In the genomic region with DNA sequence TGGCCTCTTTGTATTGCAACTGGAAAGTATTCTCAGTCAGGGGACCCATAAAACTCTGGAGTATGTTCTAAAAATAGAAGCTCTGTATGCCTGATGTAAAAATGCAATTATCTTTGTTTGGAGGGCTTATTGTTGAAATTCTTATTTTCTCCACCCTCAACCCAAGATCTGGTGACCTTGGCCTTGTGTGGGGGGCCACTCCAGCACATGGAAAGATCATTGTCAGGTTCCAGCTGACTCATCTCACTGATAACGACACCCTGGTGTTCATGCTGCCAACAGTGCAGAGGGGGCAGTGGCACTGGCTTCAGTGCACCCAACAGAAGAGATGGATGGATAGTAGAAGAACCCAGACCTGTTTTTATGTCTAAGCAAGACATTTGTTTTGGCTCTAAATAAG, we compare ENCODE assay signal across 18 mouse cellular contexts.
A peak's percentile ranks its signal among the peaks of the same experiment; 100 is the strongest.
DNase-seq lines count a peak whose midpoint lies in the region; ATAC-seq lines count a peak whose summit lies in the region.
"Had no signal": no experiment of that assay in that cellular context is flagged by ENCODE, and none has a peak within 500 bp of the region (broad histone marks: within the 10 kb centered on the region; RNA-seq: fewer than 3 reads in every experiment).

No protein-coding gene starts in this region.

- no peaks in the 10 kb centered on the region for H3K27me3 ChIP-seq in heart, embryonic 13.5 days (replicated peaks)
- H3K27me3 ChIP-seq: lung, embryonic 15.5 days had no signal

- peaks cover 36% of the 10 kb centered on the region for H3K4me1 ChIP-seq in heart, embryonic 13.5 days
- H3K4me1 ChIP-seq: forebrain, embryonic 10.5 days; lung, embryonic 15.5 days had no signal

- 31% methylated on average over 1 of the region's 1 CpGs for WGBS in heart, embryonic 13.5 days

- H3K9me3 ChIP-seq in heart, embryonic 13.5 days, result no peaks in the 10 kb centered on the region
- H3K9me3 ChIP-seq: forebrain, embryonic 10.5 days; lung, embryonic 15.5 days had no signal

- peak overlapping the region; percentile 72 for H3K27ac ChIP-seq in heart, embryonic 13.5 days (replicated peaks)
- H3K27ac ChIP-seq: forebrain, embryonic 10.5 days; liver, embryonic 14.5 days; lung, embryonic 15.5 days had no signal

- no peak overlapping the region for H3K4me2 ChIP-seq in heart, embryonic 13.5 days
- H3K4me2 ChIP-seq: lung, embryonic 15.5 days had no signal

- no peak overlapping the region for H3K4me3 ChIP-seq in heart, embryonic 13.5 days
- H3K4me3 ChIP-seq: forebrain, embryonic 10.5 days; lung, embryonic 15.5 days had no signal

- intact Hi-C loops in heart, postnatal 14 days (cut with DNase I), result no loop called here

- no peaks in the 10 kb centered on the region for H3K36me3 ChIP-seq in heart, embryonic 13.5 days
- H3K36me3 ChIP-seq: forebrain, embryonic 10.5 days; lung, embryonic 15.5 days had no signal

- ATAC-seq in heart, embryonic 13.5 days (ENCODE audit: extremely low read depth, insufficient number of reproducible peaks, low FRiP score, low TSS enrichment), result no peak
- ATAC-seq: forebrain, postnatal 0 days; hindbrain, embryonic 16.5 days; midbrain, embryonic 16.5 days had no signal

- no peak overlapping the region for H3K9ac ChIP-seq in heart, embryonic 13.5 days
- H3K9ac ChIP-seq: forebrain, postnatal 0 days; liver, embryonic 14.5 days; lung, embryonic 15.5 days had no signal

- no peak for DNase-seq in heart, postnatal 14 days
- DNase-seq in kidney, postnatal 10 days, result peak; percentile 18
- DNase-seq in kidney, adult 11 months, result no peak
- DNase-seq in adrenal gland, adult 2 months, result peak; percentile 66
- peak; percentile 18 for DNase-seq in adrenal gland, postnatal 25 days
- no peak for DNase-seq in gastrocnemius, postnatal 4 days (ENCODE audit: low spot score in 2 of 2)
- DNase-seq: cerebellum, adult 8-10 months; forebrain, postnatal 0 days; layer of hippocampus, postnatal 36 days; lung, postnatal 4 days; right cerebral cortex, adult 18-20 months; thymus, postnatal 14 days had no signal

Comparison
In these comparisons a context has a peak if more than half of its experiments do, and no peak if none do; other contexts are left out.
1. DNase-seq: peak in kidney, postnatal 10 days (single experiment), adrenal gland, adult 2 months (single experiment) and adrenal gland, postnatal 25 days (single experiment); none in heart, postnatal 14 days (0 of 2), kidney, adult 11 months (single experiment) and gastrocnemius, postnatal 4 days (0 of 2).